Mouse (Mus musculus): ENCODE data around the gene Mdga1. TPM values are rescaled to one million over a fixed set of nuclear protein-coding genes. Genes with fewer than 3 reads are reported as not detected.

Gene Mdga1
- polyA plus RNA-seq (2012), result 0.04 and 0.06 TPM in 2 replicates

- Histone ChIP-seq H3K36me3 (ENCODE audit: control insufficient read depth) (no peaks in the 10 kb centered on the region), H3K9me3 (ENCODE audit: control insufficient read depth, low read length) (no peaks in the 10 kb centered on the region), H3K4me3 (replicated peaks) (no peak within 1 kb of the TSS), H3K4me1 (ENCODE audit: control insufficient read depth) (no peaks in the 10 kb centered on the region), H3K27me3 (ENCODE audit: control insufficient read depth) (peaks cover 13% of the 10 kb centered on the region)
- TF ChIP-seq GATA1 (IDR thresholded peaks at IDR 0.05; ENCODE audit: low read length) (no peak), TAL1 (IDR thresholded peaks at IDR 0.05; ENCODE audit: low read length) (no peak)
Observed at GRCm38 (mm10) chr17:29970037-29970555, at the start of gene Mdga1. TSS of gene Mdga1 (minus strand) at chr17:29970087.

GRCm38 (mm10) chr17:30018927-30019610 lies 49.2 kb upstream of the Mdga1 start:
- peaks cover 4% of the 10 kb centered on the region for H3K36me3 ChIP-seq (ENCODE audit: control insufficient read depth)
- peaks cover 2% of the 10 kb centered on the region for H3K4me1 ChIP-seq (ENCODE audit: control insufficient read depth)
- TF ChIP-seq GATA1 (IDR thresholded peaks at IDR 0.05; ENCODE audit: low read length) (no peak), TAL1 (IDR thresholded peaks at IDR 0.05; ENCODE audit: low read length) (no peak)
- H3K4me3 ChIP-seq (replicated peaks), result no peak overlapping the region
- H3K27me3 ChIP-seq (ENCODE audit: control insufficient read depth), result no peaks in the 10 kb centered on the region
- no peaks in the 10 kb centered on the region for H3K9me3 ChIP-seq (ENCODE audit: control insufficient read depth, low read length)

GRCm38 (mm10) chr17:30014660-30015059 lies 44.8 kb upstream of the Mdga1 start:
- no peaks in the 10 kb centered on the region for H3K27me3 ChIP-seq (ENCODE audit: control insufficient read depth)
- no peak overlapping the region for H3K4me3 ChIP-seq (replicated peaks)
- H3K36me3 ChIP-seq (ENCODE audit: control insufficient read depth), result peaks cover 20% of the 10 kb centered on the region
- H3K9me3 ChIP-seq (ENCODE audit: control insufficient read depth, low read length), result peaks cover 2% of the 10 kb centered on the region; the same call in 1 of the 2 replicates
- peaks cover 6% of the 10 kb centered on the region for H3K4me1 ChIP-seq (ENCODE audit: control insufficient read depth)
- no peak for TF ChIP-seq TAL1 (IDR thresholded peaks at IDR 0.05; ENCODE audit: low read length)
- no peak for TF ChIP-seq GATA1 (IDR thresholded peaks at IDR 0.05; ENCODE audit: low read length)

- TF ChIP-seq TAL1 (IDR thresholded peaks at IDR 0.05; ENCODE audit: low read length) (no peak), GATA1 (IDR thresholded peaks at IDR 0.05; ENCODE audit: low read length) (no peak)
- Histone ChIP-seq H3K27me3 (ENCODE audit: control insufficient read depth) (no peaks in the 10 kb centered on the region), H3K4me3 (replicated peaks) (no peak overlapping the region), H3K36me3 (ENCODE audit: control insufficient read depth) (peaks cover 17% of the 10 kb centered on the region), H3K4me1 (ENCODE audit: control insufficient read depth) (peaks cover 42% of the 10 kb centered on the region), H3K9me3 (ENCODE audit: control insufficient read depth, low read length) (no peaks in the 10 kb centered on the region)
Observed at GRCm38 (mm10) chr17:30008392-30008791, 38.5 kb upstream of the Mdga1 start.

- Histone ChIP-seq H3K4me1 (ENCODE audit: control insufficient read depth) (peaks cover 46% of the 10 kb centered on the region), H3K9me3 (ENCODE audit: control insufficient read depth, low read length) (no peaks in the 10 kb centered on the region), H3K27me3 (ENCODE audit: control insufficient read depth) (no peaks in the 10 kb centered on the region), H3K4me3 (replicated peaks) (no peak overlapping the region), H3K36me3 (ENCODE audit: control insufficient read depth) (peaks cover 17% of the 10 kb centered on the region)
- TF ChIP-seq GATA1 (IDR thresholded peaks at IDR 0.05; ENCODE audit: low read length) (no peak), TAL1 (IDR thresholded peaks at IDR 0.05; ENCODE audit: low read length) (no peak)
Observed at GRCm38 (mm10) chr17:30007883-30008282, 38.0 kb upstream of the Mdga1 start.

GRCm38 (mm10) chr17:30006877-30007276 lies 37.0 kb upstream of the Mdga1 start:
- no peaks in the 10 kb centered on the region for H3K9me3 ChIP-seq (ENCODE audit: control insufficient read depth, low read length)
- peak overlapping the region; percentile 35 for H3K4me3 ChIP-seq (replicated peaks)
- H3K36me3 ChIP-seq (ENCODE audit: control insufficient read depth), result peaks cover 14% of the 10 kb centered on the region
- H3K27me3 ChIP-seq (ENCODE audit: control insufficient read depth), result no peaks in the 10 kb centered on the region
- TF ChIP-seq TAL1 (IDR thresholded peaks at IDR 0.05; ENCODE audit: low read length), result no peak
- H3K4me1 ChIP-seq (ENCODE audit: control insufficient read depth), result peaks cover 46% of the 10 kb centered on the region

- peaks cover 14% of the 10 kb centered on the region for H3K36me3 ChIP-seq (ENCODE audit: control insufficient read depth)
- peak overlapping the region; percentile 92 for H3K4me3 ChIP-seq (replicated peaks)
- H3K4me1 ChIP-seq (ENCODE audit: control insufficient read depth), result peaks cover 46% of the 10 kb centered on the region
- no peaks in the 10 kb centered on the region for H3K27me3 ChIP-seq (ENCODE audit: control insufficient read depth)
- H3K9me3 ChIP-seq (ENCODE audit: control insufficient read depth, low read length), result no peaks in the 10 kb centered on the region
- TF ChIP-seq GATA1 (IDR thresholded peaks at IDR 0.05; ENCODE audit: low read length), result no peak
- no peak for TF ChIP-seq TAL1 (IDR thresholded peaks at IDR 0.05; ENCODE audit: low read length)
Observed at GRCm38 (mm10) chr17:30005451-30005941, 35.6 kb upstream of the Mdga1 start.

GRCm38 (mm10) chr17:30005103-30005443 lies 35.2 kb upstream of the Mdga1 start:
- H3K4me3 ChIP-seq (replicated peaks), result peak overlapping the region; percentile 92
- H3K9me3 ChIP-seq (ENCODE audit: control insufficient read depth, low read length), result no peaks in the 10 kb centered on the region
- TF ChIP-seq TAL1 (IDR thresholded peaks at IDR 0.05; ENCODE audit: low read length), result no peak
- TF ChIP-seq GATA1 (IDR thresholded peaks at IDR 0.05; ENCODE audit: low read length), result no peak
- H3K27me3 ChIP-seq (ENCODE audit: control insufficient read depth), result no peaks in the 10 kb centered on the region
- H3K4me1 ChIP-seq (ENCODE audit: control insufficient read depth), result peaks cover 46% of the 10 kb centered on the region
- H3K36me3 ChIP-seq (ENCODE audit: control insufficient read depth), result peaks cover 11% of the 10 kb centered on the region

- Histone ChIP-seq H3K4me3 (replicated peaks) (peak within 1 kb of the TSS; percentile 92), H3K27me3 (ENCODE audit: control insufficient read depth) (no peaks in the 10 kb centered on the region), H3K36me3 (ENCODE audit: control insufficient read depth) (peaks cover 7% of the 10 kb centered on the region), H3K4me1 (ENCODE audit: control insufficient read depth) (peaks cover 43% of the 10 kb centered on the region), H3K9me3 (ENCODE audit: control insufficient read depth, low read length) (no peaks in the 10 kb centered on the region)
- no peak for TF ChIP-seq GATA1 (IDR thresholded peaks at IDR 0.05; ENCODE audit: low read length)
- TF ChIP-seq TAL1 (IDR thresholded peaks at IDR 0.05; ENCODE audit: low read length), result no peak
Observed at GRCm38 (mm10) chr17:30004203-30005102, 34.6 kb upstream of the Mdga1 start, which contains the start of gene Zfand3. TSS of gene Zfand3 (plus strand) at chr17:30004733.

All from erythroblast, embryonic 14.5 days (primary cell).